Mouse (Mus musculus) adrenal gland, postnatal 4 days (tissue): ENCODE data around the gene Map4k5. TPM values are rescaled to one million over a fixed set of nuclear protein-coding genes. Genes with fewer than 3 reads are reported as not detected.

Experiments
- DNase-seq, 2 experiments: peaks; one replicate each; pipeline ENCODE4 v3.0.0; 2021 to 2022; ENCODE audit warnings: low spot score in 2 of 2, mixed read lengths in 2 of 2
- long read RNA-seq, 2 experiments: library from polyadenylated mRNA; stranded (forward); transcript quantifications; one replicate each; pipeline ENCODE4 v2.0.0; 2021
- total RNA-seq, 2 experiments: library from RNA; stranded (reverse); gene quantifications; 2 replicates each; pipeline ENCODE4 v1.2.3; 2021

The Map4k5 gene
- 10 to 100 TPM; 41.2 to 45.8 TPM for total RNA-seq
- long read RNA-seq, experiment 1, full-length matches to known transcripts, result 1 of 17 reads
- long read RNA-seq, experiment 1, partial matches to known transcripts, result 1 of 17 reads
- long read RNA-seq, experiment 1, other reads (novel, unspliced or antisense), result 15 of 17 reads
- long read RNA-seq, experiment 2, partial matches to known transcripts, result 8 of 37 reads
- long read RNA-seq, experiment 2, other reads (novel, unspliced or antisense), result 29 of 37 reads

DNA sequence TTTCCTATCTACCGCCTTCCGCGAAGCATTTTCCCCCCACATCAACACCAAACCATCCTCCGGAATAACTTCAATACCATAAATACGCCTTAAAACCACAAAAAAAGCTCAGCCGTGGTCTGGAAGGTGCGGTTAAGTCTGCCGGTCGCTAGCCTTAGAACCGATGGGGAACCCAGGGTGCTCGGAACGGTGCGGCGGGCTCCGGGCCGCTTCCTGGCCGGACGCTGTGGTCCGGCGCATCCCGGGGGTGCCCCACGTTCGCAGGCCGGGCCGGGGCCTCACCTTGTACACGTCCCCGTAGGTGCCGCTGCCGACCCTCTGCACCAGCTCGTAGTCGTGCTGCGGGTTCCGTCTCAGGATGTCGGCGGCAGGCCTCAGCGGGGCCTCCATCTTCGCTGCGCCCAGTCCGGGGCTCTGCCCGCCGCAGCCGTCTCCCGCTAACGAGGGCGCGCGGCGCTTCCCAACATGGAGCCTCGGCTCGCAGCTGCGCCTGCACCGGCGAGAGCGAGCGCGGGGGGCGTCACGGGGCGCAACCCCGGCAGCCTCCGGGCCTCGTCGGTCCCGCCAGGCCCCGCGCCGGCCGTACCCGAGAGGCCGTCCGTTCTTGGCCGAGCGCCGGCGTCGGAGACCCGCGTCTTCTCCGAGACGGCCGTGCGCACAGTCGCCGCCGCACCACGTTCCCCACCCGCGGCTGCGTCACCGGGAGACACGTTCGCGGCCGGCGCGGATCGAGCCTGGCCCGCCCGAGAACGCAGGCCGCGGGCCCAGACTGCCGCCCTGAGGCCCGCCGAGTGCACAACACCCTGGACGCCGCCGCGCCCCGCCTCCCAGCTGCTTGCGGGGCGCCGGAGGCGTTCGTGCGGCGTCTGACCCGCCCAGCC, at the start of gene Map4k5, which contains the start of gene Atl1:
Map4k5 (minus strand) TSS at position 830 of the 881 bp plus-strand sequence.
Atl1 (plus strand) TSS at position 244 of the 881 bp plus-strand sequence.
- DNase-seq, result peak; percentile 70 to 79

DNA sequence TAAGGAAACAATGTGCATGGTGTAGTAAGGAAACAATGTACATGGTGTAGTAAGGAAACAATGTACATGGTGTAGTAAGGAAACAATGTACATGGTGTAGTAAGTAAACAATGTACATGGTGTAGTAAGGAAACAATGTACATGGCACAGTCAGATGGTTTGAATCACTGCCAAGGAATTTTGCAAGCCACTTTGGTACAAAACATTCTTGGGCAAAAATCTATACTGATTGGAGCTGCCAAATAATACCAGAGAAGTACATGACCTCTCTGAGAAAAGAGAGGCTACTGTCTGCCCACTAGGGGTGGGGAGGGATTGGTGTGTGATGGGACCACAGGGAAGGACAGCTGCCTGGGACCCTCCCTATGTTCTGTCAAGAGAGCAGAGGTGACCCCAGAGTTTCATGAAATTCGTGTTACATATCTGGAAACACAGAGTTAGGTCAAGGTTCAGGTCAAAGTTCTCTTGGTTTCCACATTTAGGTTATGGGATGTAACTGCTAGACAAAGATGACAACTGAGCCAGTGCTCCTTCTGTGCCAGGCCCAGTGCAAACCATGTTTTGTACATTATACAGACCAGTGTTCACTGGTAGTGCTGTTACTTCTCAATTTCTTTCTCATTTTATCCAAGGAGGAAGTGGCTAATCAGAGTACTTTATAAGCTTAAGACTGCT, 48.8 kb upstream of the Map4k5 start:
- DNase-seq, result no peak

DNA sequence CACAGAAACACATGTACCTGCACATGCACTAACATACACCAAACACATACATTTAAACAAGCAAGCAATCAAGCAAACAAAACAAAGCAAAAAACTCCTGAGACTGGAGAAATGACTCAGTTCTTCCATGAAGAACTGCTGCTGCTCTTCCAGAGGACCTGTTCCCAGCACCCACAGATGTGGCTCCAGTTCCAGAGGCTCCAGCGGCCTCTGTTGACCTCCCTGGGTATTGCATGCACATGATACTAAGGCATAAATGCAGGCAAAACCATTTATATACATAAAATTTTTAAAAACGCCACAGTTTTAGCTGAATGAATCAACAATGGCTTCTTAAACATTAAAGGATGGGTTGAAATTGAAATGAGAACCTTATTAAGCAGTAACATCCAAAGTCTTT, 46.3 kb upstream of the Map4k5 start:
- no peak for DNase-seq

DNA sequence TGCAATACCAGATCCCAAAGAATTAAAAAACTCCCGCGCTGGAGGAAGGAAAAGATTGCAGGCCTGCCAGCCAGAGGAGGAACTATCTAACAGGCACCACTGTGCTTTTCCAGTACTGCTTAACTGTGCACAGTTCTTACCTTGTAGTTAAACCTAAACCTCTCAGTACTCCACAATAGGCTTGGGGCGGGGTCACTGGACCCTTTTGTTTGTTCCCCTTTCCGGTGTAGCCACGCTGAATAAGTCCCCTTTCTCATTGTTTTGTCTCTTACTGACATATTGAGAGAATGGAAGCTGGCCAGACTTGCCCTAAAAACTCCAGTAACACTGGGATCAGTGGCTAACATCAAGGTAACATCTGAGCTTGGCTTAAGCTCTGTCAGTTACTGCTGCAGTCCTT, 44.7 kb upstream of the Map4k5 start:
- DNase-seq, result no peak

DNA sequence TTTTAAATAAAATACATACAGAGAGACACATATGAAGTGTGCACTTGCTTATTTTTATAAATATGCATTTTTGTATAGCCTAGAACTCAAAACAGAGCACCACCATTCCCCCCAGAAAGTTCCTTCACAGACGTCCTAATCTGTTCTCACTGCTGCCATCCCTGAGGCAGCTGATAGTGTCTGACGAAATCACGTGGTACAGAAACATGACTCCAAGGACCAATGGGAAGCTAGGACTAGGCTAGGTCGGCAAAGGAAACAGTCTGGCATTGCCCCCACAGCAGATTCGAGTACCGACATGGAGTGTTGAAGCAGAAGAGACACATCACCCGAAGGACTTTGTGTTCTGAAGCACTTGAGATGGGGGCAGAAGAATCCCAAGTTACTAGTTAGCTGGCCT, 33.7 kb upstream of the Map4k5 start:
- DNase-seq, result no peak

DNA sequence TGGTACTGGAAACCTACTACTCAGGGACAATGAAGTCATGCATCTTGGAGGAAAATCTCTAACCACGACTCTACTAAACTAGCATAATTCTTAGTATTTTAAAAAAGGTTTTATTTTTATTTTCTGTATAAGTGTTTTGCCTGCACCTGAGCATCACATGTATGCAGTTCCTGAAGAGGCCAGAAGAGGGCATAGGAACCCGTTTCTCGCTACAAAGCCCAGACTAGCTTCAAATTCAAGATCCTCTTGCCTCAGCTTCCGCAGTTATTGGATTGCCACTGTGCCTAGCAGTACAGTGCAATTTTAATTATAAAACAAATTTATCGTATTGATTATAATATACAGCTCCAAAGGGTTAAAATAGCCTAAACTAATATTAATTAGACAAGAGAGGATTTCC, 31.0 kb upstream of the Map4k5 start:
- no peak for DNase-seq

DNA sequence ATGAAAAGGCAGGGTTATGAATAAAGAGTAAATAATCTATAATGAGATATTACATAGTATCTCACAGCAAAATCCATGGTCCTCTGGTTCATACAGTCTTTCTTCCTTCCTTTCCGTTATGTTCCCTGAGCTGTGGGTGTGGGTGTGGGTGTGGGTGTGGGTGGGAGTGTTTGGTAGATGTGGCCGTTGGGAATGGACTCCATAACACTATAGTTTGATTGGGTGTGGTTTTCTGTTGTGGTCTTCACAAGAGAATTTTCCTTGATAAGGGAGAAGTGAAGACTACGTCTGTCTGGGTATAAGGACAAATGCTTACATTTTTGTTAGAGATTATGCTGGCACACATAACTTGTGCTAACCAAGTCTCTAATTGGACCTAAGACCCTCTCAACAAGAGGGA, 30.6 kb upstream of the Map4k5 start:
- DNase-seq, result no peak

DNA sequence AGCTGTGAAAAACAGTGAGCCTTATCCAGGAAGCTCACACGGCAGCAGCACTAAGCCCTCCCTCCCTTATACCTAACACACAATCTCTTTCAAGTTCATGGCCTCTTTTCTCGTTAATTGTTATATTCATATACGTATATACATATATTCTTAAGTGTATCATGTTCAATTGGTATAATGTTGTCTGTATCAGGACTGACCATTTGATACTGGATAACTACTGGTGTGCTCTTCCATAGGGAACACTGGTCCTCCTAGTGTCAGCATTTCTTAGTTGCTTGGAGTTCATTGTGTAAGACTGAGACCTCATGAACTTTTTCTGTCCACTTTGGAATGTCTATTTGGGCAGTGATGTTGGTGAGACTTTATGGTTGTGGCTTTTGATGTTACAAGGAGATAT, 30.1 kb upstream of the Map4k5 start:
- DNase-seq, result no peak

DNA sequence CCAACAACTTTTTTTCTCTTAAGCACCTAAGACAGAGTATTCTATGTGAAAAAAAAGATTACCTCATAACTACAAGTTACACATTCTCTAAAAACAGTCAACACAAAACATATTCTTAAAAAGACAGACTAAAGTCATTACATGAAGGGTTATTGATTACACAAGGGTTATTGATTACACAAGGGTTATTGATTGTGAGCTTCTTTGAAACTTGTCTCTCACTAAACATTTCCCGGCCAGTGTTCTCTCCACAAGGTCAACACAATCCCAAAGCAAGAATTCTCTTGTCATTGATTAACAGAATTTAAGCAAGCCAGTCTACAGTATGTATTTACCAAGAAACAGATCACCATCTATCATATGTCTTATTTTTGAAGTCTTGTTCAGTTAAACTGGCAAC, 29.1 kb upstream of the Map4k5 start:
- no peak for DNase-seq

DNA sequence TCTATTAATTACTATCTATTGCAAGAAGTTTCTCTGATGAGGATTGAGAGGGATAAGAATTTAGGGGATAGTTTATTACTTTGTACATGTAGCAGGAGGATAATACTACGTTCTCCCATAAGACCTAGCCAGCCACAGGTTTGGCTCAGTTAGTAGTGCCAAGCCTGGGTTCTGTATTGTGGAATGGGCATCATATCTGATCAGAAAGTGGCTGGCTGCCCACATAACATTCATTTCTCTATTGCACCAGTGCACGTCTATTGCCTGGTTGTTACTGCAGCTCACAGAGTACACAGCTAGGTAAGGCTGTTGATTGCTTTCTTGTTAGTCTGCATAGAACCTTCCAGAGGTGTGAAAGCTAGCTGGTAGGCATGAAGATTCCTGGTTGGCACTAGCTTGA, 24.9 kb upstream of the Map4k5 start:
- no peak for DNase-seq

DNA sequence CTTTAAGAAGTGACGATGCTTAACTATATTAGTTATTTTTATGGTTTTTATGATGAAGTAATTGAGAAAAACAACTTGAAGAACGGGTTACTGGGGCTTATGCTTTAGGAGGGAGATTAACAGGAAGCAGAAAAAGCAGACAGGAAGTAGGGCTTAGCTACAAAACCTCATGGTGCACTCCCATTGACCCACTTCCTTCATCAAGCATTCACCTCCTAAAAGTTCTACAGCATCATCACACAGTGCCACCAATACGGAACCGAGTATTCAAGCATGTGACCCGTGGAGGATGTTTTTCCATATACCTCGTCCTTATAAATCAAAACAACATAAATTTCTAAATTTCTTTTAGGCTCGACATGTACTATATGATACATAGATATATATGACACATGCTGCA, 19.7 kb upstream of the Map4k5 start:
- no peak for DNase-seq

DNA sequence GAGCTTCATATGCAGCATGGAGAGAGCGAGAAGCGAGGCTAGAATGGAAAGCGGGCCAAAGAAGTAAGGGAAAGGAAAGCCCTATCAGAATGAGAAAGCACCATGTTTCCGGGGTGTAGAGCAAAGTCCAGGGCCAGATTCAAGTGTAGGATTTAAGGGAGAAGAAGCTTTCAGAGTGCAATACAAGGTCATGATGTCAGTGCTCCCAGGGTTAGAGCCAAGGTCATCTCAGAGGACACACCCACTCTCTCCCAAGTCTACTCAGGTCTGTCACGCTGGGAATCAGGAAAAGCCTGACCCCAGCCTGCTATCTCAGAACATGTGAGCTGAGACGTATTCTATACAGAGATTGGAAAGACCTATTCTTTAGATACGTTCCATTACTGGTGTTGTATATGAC, 18.9 kb upstream of the Map4k5 start:
- no peak for DNase-seq

DNA sequence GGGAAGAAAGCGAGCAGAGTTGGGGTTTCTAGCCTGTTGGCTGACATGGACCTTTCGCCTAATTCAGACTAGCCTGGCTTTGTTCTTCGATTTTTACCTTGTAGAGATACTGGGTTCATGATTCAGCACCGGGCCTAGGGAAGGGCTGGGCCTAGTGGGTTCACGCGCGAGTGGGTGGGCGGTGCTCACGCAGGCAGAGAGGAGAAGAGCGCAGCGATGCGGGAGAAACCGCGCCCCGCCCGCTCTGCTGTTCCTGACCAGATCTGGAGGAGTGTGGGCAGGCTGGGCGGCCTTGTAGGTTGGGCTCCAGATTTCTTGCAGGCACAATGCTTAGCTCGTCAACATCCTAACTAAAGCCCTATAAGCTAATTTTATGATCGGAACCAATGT, 15.5 kb upstream of the Map4k5 start:
- DNase-seq, result no peak

DNA sequence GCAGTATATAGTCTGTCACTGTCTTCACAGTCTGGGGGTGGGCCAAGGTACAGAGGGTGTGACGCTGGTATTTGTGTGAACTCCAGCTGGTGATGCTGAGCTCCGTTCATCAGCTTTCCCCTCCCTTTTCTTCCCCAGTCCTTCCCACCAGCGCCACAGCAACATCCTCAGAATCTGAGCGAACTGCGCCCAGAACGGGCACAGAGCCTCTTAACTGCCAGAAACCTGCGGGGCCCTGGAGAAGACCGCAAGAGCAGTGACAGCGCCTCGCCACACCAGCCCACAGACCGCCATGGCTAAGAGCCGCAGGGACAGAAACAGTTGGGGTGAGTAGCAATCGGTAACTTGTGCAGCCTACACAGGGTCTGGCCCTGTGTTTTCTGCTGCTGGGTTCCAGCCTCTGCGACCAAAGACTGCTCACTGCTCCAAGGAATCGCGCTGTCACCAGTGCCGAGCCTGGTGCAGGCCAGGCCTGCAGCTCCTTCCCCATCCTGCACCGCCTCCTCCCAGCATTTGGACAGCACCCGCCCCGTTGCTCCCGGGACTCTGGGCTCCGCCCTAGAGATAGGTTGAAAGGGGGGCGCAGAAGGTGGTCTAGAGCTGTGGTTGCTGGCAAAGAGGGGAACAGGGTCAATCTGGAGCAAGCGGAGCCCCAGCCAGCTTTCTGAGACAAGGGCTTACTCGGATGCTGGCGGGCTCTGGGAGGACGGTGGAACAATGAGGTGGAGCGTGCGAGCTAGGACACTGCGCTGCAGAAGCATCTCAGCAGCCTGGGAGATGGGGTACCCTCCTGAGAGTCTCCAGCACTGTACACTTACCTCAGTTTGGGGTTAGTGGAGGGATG, 14.9 kb upstream of the Map4k5 start:
- peak in 1 of 2 experiments; percentile 13 for DNase-seq

DNA sequence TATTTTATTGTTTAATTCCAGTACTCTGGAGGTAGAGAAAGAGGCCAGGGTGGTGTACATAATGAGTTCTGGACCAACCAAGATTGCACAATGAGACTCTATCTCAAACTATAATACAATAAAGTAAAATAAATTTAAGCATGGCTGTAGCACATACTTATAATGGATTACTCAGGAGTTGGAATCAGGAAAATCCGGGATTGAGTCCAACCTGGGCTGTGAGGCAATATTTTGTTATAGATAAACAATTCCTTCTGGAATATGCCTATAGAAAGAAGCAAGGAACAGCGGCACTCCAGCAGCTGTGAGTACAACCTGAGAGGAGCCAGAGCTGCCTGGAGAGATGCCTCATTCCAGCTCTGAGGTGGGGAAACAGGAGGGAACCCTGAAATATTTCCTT, 12.0 kb upstream of the Map4k5 start:
- DNase-seq, result no peak

DNA sequence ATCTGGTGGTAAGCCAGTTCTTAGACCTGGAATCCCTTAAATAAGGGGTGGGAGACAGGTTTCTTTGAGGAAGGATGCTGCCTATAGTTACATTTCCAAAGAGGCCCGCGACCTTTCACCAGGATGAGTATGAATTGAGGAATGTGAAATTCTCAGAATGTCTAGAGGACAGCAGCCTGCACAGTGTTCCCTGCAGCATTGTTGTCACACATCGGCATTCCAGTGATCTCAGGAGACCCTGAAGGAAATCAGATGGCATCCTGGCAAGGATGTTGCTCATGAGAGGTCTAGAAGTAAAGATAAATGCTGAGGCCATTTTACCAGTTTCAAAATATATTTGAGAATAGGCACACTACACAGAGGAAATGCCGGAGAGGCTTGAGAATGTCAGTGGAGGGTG, 5.1 kb upstream of the Map4k5 start:
- no peak for DNase-seq

DNA sequence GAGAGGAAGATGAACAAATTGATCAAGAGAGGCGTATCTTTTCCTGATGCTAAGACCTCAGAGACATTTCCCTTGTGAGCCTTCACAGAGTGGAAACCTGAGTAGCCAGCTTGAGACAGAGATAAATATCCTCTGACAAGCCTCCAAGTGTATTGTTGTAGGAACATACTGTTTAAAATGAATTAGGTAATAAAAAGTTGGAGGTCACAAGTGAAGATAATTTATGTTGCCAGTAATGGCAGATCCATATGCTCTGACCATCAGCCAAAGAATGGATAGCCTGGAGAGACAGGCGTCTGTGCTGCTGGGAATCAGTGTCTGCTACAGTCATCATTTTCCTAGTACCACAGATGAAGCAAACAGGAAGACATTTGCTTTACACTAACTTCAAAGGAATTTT, 2.0 kb upstream of the Map4k5 start:
- no peak for DNase-seq

DNA sequence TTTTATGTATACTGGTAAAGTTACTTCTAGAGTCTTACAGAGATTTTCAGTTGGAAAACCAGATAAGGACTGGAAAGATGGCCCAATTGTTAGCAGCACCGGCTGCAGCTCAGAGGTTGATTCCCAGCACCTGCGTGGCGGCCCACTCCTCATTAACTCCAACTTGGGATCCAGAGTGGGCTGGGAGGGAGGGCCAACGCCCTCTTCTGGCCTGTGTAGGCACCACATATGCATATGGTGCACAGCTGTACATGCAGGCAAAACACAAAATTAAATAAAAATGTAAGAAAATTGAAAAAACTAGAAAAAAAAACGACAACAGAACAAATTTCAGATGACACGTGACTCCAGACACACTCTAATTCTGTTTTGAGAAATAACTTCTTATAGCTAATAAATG, 927 bp upstream of the Map4k5 start:
- DNase-seq, result no peak

DNA sequence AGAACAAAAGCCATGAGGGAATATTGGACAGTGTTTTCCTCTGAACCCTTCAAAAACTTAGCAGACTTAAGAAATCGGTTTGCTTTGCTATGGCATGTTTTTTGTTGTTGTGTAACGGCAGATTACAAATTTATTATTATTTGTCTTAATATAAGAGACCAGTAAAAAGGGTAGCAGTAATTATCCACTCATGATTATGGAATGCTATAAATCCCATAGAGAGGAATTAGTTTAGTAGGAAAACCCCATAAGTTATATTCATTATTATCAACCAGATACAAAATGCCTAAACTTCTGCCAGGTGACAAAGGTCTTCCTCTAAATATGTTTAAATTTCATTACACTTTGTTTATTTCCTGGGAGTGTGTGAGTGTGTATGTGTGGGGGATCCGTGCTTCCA, 1.3 kb downstream of the Map4k5 start:
- DNase-seq, result no peak

DNA sequence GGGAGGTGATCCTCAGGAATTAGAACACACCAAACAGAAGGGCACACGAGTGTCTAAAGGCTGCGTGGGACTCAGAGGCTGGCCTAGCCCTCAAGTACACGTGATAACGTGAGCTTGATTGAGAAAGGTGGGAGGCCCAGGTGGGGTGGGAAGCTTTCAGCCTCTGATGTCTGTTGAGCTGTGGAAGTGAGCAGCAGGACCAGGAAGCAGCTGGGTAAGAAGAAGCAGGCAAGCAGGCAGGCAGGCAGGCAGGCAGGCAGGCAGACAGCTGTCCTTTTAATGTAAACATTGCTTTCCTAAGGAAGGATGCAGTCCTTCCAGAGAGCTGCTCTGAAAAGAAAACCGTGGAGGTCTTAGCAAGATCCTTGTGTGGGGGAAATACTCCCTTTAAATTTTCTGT, 2.5 kb downstream of the Map4k5 start:
- no peak for DNase-seq

DNA sequence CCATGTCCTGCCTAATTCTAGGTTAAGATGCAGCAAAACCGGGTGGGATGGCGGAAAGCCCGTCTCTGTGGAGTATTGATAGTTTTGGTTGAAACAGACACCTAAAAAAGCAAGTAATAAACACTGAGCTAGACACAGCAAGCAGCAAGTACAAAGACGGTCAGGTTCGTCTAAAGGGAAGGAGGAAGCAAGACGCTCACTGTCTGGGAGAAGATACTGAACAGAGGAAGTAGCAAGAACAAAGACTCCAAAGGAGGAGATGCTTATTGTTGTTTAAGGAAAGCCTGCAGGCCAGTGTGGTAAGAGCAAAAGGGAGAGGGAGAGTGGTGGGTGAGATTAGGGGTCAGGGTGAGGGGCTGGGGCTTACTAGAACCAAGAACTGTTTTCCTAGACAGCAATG, 2.9 kb downstream of the Map4k5 start:
- no peak for DNase-seq
